Mouse (Mus musculus) retina, postnatal 7 days (tissue): ENCODE data around the gene Ptrh1.

Experiments
- DNase-seq: peaks from one replicate; pipeline ENCODE4 v3.0.0-alpha.2; 2012; ENCODE audit warnings: low read depth, low spot score

The Ptrh1 gene

DNA sequence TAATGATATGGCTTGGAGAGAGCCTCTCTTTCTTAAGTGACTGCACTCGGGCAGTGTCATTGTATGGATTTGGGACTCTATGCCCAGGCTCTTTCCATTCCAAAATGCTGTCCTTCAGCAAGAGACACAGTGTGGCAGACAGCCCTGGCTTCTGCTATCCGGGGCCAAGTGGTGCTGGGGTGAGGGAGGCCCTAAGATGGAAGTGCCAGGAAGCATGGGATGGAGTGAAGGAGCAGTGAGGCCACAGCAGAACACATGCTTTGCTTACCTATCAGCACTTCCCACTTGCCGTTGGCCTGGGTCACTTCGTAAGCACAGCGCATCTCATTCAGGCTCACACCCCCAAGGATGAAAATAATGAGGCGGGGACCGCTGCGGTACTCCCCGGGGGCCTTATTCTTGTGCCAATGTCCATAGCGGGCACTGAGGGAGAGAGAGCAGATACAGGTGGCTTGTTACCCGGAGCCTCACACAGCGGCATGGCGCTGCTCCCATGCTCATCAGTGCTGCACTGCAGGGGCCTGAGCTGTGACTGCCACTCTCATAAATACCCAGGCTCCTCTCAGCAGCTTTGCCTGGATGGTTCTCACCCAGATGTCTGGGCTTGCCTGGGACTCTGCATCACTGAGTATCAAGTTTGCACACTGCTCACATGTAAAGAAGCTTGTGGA, 20.3 kb downstream of the Ptrh1 start:
- DNase-seq, result no peak

DNA sequence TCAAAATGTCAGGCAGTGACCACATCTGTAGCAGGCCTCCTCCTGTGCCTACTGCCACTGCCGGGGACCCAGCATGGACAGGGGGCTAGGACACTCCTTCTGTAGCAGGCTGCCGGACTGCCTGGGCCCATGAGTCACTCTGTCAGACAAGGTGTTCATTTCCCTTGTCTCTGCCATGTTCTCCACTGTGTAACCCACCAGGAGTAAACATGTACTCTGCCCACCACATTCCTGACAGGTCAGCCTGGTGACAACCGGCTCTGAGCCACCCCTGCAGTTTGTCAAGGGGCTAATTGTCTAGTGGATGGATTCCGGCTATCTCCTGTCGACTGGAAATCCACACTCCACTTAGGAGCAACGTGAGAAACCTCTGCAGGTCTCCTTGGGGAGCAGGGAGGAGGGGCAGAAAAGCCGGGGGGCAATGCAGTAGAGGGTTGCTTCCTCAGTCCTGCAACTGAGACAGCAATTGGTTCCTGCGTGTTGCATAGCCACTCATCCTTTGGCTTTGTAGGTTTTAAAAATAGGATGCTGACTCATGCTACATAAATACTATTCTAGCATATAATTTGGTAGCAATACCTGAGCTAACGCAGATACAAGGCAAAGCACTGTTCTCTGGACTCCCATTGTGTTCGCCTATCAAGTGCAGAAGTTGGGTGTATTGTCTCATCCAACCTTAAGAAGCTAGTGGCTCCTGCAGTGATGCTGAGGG, 22.8 kb downstream of the Ptrh1 start:
- no peak for DNase-seq

DNA sequence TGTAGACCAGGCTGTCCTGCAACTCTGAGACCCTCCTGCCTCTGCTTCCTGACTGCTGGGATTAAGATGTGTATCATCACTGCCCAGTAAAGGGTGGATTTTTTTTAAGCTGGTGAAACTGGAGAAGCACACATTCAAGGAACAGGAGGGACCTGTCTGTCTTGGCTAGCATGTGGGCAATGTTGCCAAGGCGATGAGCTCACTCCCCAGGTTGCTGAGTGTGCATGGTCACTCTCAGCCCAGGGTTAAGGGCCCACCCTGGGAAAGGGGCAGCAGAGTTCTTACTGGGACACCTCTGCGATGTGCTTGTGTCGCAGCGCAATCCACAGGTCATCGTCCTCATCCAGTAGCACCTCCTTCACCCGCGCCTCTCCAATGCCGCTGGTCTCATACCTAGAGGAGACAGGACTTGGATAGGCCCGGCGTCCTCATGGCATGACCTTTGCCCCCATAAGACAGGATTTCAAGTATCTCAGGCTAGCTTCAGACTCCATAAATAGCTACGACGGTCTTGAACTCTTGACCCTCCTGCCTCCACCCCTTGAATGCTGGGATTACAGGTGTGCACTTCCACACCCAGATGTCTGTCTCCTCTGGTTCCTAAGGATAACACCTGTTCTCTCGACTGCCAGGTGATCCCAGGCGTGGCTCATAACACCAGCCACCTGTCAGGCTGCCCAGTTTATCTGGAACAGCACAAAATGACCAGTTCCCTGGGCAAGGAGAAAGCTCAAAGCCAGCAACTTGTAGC, 33.4 kb downstream of the Ptrh1 start:
- DNase-seq, result no peak

DNA sequence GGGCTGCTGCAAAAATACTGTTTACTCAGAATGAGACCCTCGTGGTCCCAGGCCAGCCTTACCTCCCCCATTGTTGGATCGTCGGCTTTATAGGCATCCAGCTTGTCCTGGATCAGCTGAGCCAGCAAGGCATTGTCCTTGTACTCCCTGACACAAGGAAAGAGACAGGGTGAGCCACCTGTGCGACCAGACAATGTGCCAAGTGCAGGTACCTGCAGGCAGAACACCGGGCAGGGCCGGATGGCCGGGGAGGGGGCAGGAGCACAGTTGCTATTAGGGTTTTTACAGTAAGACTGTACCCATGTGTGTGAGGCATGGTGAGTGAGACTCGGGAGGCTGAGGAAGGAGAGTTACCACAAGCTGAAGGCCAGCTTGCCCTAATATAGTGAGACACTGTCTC, 36.4 kb downstream of the Ptrh1 start:
- no peak for DNase-seq

DNA sequence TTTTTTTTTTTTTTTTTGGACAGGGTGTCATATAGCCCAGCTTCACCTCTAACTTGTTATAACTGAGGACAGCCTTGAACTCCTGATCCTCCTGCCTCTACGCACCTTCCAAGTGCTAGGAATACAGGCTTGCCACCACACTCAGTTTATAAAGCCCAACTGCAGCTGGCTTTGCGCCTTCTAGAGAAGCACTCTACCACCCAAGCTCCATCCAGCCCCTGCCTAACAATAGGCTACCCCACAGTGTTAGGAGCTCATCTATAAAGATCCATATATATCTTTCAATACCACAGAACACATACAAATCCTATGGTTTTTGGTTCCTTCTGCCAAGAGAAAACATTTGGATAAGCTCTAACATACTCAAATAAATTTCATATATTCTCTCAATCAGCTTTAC, 40.9 kb downstream of the Ptrh1 start:
- no peak for DNase-seq

DNA sequence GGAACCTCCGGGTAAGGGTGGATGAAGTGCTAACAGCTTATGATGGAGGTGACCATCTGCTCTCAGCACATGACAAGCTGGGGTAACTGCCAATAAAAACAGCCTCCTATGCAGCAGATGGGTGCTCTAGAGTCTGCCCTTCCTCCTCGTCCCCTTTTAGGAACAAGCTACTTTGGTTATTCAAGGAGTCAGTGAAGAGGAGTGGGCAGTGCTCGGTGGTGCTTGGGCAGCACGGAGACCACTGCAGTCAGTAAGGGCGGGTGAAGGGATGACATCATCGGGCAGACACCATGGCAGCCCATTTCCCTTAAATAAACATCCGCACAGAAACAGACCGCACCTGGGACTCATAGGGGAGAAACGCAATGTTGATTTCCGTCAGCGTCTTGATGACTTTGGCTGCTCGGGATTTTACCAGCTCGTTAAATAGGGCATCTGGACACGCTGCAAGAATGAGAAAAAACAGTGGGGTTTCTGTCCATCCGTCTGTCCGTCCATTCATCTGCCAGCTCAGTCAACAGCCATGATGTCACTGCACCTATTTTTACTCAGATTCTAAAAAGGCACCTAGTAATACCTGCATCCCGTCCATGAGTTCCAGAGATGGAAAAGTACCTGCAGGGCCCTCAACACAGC, 41.5 kb downstream of the Ptrh1 start:
- DNase-seq, result no peak

DNA sequence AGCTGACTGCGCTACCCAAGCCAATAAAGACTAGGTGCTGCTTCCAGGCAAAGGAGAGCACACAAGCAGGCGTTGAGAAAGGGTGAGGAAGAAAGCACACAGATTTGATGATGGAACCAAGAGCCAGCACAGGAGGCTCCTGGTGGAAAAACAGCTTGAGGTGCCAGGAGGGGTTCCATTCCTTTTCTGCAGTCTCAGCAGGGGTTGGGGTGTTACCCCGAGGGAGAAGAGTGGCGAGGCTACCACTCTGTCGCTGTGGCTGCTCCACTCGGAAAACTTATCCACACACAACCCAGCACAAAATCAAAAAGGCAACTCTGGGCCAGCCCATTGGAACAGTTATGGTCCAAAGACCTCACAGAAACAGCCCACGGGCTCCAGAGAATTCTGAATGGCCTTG, 42.0 kb downstream of the Ptrh1 start:
- no peak for DNase-seq

DNA sequence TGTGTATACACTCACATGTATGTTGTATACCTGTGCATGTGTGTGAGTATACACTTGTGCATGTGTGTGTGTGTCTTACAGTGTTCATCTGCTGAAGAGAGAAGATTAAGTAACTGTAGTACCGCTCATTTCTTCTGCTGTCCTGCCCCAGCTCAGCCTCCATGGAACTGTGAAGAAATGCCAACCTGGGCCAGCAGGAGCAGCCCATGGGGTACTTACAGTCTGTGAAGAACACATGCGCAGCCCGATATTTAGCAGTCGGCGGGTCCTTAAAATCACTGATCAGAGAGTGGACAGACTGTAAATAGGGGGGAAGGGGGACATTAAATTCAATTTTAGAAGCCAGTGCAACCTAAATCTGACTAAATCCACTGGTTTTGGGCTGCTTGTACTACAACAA, 42.6 kb downstream of the Ptrh1 start:
- no peak for DNase-seq

DNA sequence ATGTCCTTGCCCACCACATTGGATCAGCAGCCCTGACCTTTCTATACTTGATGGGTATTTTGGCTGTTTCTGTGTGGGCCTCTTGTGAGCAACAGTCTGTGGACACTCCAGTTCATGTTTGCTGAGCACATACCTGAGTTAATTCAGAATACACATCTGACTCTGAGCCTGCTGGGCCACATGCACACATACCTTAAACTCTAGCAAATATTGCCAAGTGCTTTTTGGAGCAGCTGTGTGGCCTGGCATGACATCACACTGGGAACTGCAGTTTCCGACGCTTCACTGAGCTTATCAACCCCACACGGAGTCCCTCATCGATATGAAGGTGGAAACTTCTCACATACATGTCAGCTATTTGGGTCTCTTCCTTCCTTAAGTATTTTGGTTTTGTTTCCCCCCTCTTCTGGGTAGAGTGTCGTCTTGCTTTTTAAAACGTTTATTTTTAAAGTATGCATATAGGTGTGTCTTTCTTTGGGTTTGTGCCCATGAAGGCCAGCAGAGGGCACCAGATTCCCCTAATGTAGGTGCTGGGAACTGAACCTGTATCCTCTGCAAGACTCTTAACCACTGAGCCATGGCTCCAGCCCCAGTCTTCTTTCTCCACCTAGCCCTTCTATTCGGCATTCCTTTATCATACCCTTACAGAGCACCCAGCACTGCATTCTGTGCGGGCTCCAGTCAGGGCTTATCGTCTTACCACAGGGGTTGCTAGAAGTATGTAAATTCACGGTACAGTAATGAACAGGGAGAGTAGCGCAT, 45.6 kb downstream of the Ptrh1 start:
- no peak for DNase-seq

DNA sequence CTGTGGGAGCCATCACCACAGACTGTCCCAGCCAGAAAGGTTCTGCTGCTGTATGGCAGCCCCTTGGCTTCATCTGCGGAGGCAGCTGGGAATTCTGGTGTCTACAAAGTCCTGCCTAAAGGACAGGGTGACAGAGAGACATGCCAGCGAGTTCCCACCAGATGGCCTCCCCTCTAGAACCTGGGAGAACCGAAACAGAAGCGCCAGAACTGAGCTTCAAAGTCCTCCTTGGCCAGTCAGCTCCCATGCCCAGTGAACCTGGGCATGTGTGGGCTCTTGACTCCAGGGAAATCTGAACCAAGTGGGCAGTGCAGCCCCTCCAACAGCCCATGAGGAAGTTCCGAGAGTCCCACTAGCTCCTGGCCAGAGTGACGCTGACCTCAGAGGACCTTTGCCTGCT, 47.1 kb downstream of the Ptrh1 start:
- DNase-seq, result no peak

DNA sequence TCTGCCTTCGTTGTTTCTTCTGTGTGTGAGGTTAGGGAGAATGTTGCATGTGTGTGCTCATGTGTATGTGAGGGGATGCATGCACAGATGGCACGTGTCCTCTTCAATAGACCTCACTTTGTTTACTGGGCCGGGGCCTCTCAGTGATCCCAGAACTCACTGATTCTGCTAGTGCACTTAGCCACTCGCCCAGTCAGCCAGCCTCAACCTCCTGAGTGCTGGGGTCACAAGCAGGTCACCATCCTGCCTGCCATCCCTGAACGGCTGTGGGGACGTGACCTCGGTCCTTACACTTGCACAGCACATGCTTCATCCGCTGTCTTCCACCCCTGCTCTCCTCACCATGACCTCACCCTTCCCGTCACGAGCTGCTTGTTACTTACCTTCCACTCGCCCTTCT, 47.6 kb downstream of the Ptrh1 start:
- DNase-seq, result no peak

DNA sequence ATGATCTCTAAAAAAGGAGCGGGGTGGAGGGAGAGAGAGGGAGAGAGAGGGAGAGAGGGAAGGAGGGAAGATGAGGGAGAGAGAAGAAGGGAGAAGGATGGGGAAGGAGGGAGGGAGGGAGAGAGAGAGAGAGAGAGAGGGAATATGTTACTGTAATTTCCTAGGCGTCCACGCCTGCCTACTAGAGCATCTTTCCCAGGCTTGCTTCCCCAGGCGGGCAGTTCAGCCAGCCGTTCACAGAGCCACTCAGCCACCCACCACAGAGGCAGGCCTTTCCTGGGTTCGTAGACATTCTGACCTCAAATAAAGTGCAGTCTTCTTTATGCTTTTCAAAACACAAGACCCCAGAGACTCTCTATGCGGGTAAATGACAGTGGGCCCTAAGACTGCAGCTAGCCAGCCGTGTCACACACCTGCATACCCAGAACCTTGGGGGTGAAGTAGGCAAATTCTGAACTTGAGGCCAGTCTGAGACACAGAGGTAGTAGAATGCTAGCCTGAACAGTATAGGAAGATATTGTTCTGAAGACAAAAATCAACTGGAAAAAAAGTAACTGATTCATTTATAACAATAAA, 48.1 kb downstream of the Ptrh1 start:
- no peak for DNase-seq

DNA sequence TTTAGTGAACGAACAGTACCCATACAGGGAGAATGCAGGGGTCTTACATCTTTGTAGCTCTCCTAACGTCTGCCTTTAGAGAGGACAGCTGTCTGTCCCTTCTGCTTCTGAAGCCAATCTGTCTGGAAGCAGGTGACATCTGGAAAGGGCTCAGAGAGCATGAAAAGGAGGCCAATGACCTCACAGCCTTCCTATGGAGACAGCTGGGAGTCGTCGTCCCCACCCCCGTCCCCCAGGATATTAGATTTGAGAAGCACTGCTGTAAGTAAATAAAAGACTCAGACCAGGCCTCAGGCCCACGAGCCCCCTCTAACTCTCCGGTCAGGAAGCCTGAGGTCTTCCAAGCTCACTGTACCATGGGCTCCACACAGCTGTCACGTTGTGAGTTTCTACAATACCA, 48.6 kb downstream of the Ptrh1 start:
- DNase-seq, result peak; percentile 50

DNA sequence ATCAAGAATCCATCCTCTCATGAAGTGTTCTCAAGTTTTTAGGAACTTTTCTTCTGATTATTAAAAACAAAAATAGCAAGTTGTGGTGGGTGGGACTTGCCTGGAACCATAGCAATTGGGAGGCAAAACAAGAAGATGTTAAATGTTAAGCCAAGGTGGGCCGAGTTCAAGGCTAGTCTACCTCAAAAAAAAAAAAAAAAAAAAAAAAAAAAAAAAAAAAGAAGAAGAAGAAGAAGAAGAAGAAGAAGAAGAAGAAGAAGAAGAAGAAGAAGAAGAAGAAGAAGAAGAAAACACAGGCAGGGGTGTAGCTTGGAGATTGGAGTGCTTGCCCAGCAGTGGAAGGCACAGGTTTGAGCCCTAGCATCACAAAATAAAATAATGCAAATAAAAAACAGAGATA, 49.2 kb downstream of the Ptrh1 start:
- DNase-seq, result no peak

DNA sequence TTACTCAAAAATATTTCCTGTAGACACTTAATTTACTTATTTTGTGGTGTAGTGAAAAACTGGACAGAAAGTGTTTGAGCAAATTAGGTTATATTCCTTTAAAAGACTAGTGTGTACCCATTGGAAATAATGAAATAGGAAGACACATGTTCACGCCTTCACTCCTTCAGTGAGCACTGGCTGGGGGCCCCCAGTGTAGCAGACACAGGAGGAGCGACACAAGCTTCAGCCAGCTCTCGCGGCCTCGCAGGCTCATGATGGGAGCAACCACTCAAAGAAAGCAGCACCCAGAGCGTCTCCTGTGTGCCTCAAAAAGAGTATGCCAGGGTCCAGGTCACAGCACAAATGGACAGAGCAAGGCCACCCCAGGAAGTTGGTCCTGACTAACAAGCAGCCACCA, 50.2 kb downstream of the Ptrh1 start:
- no peak for DNase-seq
